Mouse (Mus musculus) stomach, embryonic 14.5 days (tissue): ENCODE results near the gene Abhd14a. TPM values are rescaled to one million over a fixed set of nuclear protein-coding genes. Genes with fewer than 3 reads are reported as not detected.

Experiments used
- ATAC-seq: fragments of 200-750 bp; cut with Nextera tagmentation; 2 replicates; pipeline ENCODE4 v1.8.0; 2017; ENCODE audit warnings: low read depth, moderate TSS enrichment; ENCODE audit not compliant: insufficient number of reproducible peaks, insufficient read depth, low FRiP score
- H3K27ac ChIP-seq: fragments of 300-500 bp; sonication (generic); 2 replicates; pipeline ENCODE4 v1.5.1; 2014; ENCODE audit warnings: mild to moderate bottlenecking, low read length, moderate library complexity, mixed read lengths
- H3K27me3 ChIP-seq: fragments of 300-500 bp; sonication (generic); 2 replicates; pipeline ENCODE4 v1.6.1; 2014; ENCODE audit warnings: low read length, control low read depth, mixed read lengths; ENCODE audit not compliant: control insufficient read depth, insufficient read depth
- H3K36me3 ChIP-seq: fragments of 300-500 bp; sonication (generic); 2 replicates; pipeline ENCODE4 v1.6.1; 2014; ENCODE audit warnings: mild to moderate bottlenecking, control low read depth, low read length, moderate library complexity, mixed read lengths; ENCODE audit not compliant: control insufficient read depth, insufficient read depth
- H3K4me1 ChIP-seq: fragments of 300-500 bp; sonication (generic); 2 replicates; pipeline ENCODE4 v1.6.1; 2014; ENCODE audit warnings: low read length, control low read depth, mixed read lengths; ENCODE audit not compliant: control insufficient read depth, insufficient read depth
- H3K4me2 ChIP-seq: fragments of 300-500 bp; sonication (generic); replicated peaks from 2 replicates; pipeline ENCODE4 v1.6.1; 2014; ENCODE audit warnings: low read depth, low read length, control low read depth
- H3K4me3 ChIP-seq: fragments of 300-500 bp; sonication (generic); 2 replicates; pipeline ENCODE4 v1.5.1; 2014; ENCODE audit warnings: low read depth, low read length, control low read depth
- H3K9ac ChIP-seq: fragments of 300-500 bp; sonication (generic); replicated peaks from 2 replicates; pipeline ENCODE4 v1.6.1; 2014; ENCODE audit warnings: low read depth, mild to moderate bottlenecking, control low read depth, low read length, moderate library complexity, mixed read lengths
- H3K9me3 ChIP-seq: fragments of 300-500 bp; sonication (generic); 2 replicates; pipeline ENCODE4 v1.6.1; 2016; ENCODE audit warnings: low read depth, low read length, control low read depth; ENCODE audit not compliant: control insufficient read depth
- WGBS: fragments of 180-500 bp; shearing (Covaris S2); extraction: QIAGEN DNeasy Blood & Tissue Kit; methylation state at CpG from one replicate; pipeline ENCODE4 v1.1.7; 2014; 5-methylcytosine and 5-hydroxymethylcytosine counted together
- polyA plus RNA-seq: library from polyadenylated mRNA; unstranded; fragments of >200 nt; fragmentation: Nextera tagmentation; extraction: Ambion mirVana; gene quantifications from 2 replicates; pipeline ENCODE4 v1.2.1, GENCODE M21; 2014

Gene Abhd14a
- polyA plus RNA-seq, 1 experiment from 2014 or later = 57.1 TPM

GRCm38 (mm10) chr9:106473081-106473752 is 25.7 kb upstream of the Abhd14a start:
- 88% methylated on average over 16 of the region's 16 CpGs for WGBS
- Histone ChIP-seq H3K9ac (no peak overlapping the region), H3K9me3 (no peaks in the 10 kb centered on the region), H3K27ac (no peak overlapping the region), H3K4me2 (no peak overlapping the region), H3K27me3 (no peaks in the 10 kb centered on the region), H3K36me3 (no peaks in the 10 kb centered on the region), H3K4me3 (no peak overlapping the region), H3K4me1 (peaks cover 26% of the 10 kb centered on the region)
- no peak for ATAC-seq

GRCm38 (mm10) chr9:106472321-106472720 is 24.8 kb upstream of the Abhd14a start:
- no peak overlapping the region for H3K9ac ChIP-seq
- no peaks in the 10 kb centered on the region for H3K36me3 ChIP-seq
- no peak for ATAC-seq
- no peak overlapping the region for H3K4me2 ChIP-seq
- 66% methylated on average over 4 of the region's 4 CpGs for WGBS
- H3K27me3 ChIP-seq = no peaks in the 10 kb centered on the region
- peaks cover 21% of the 10 kb centered on the region for H3K4me1 ChIP-seq
- no peaks in the 10 kb centered on the region for H3K9me3 ChIP-seq
- H3K4me3 ChIP-seq = no peak overlapping the region
- H3K27ac ChIP-seq = no peak overlapping the region

- Histone ChIP-seq H3K9me3 (no peaks in the 10 kb centered on the region), H3K27me3 (no peaks in the 10 kb centered on the region), H3K9ac (no peak overlapping the region), H3K4me2 (0 out of 2 replicates have a peak overlapping the region, but pooled peaks have one; percentile 8), H3K27ac (no peak overlapping the region), H3K4me3 (no peak overlapping the region), H3K36me3 (no peaks in the 10 kb centered on the region), H3K4me1 (peaks cover 21% of the 10 kb centered on the region)
- ATAC-seq = no peak
- WGBS = 20% methylated on average over 5 of the region's 5 CpGs
Observed at GRCm38 (mm10) chr9:106471892-106472291, 24.4 kb upstream of the Abhd14a start.

- Histone ChIP-seq H3K4me3 (no peak overlapping the region), H3K9me3 (no peaks in the 10 kb centered on the region), H3K36me3 (no peaks in the 10 kb centered on the region), H3K27me3 (no peaks in the 10 kb centered on the region), H3K9ac (no peak overlapping the region), H3K4me2 (0 out of 2 replicates have a peak overlapping the region, but pooled peaks have one; percentile 8), H3K27ac (no peak overlapping the region), H3K4me1 (peaks cover 21% of the 10 kb centered on the region)
- WGBS = 67% methylated on average over 14 of the region's 14 CpGs
- ATAC-seq = no peak
Observed at GRCm38 (mm10) chr9:106470991-106471750, 23.7 kb upstream of the Abhd14a start.

GRCm38 (mm10) chr9:106469776-106470175 is 22.3 kb upstream of the Abhd14a start:
- no peak overlapping the region for H3K4me2 ChIP-seq
- peaks cover 16% of the 10 kb centered on the region for H3K4me1 ChIP-seq
- H3K27ac ChIP-seq = no peak overlapping the region
- H3K9ac ChIP-seq = no peak overlapping the region
- ATAC-seq = no peak
- no peaks in the 10 kb centered on the region for H3K9me3 ChIP-seq
- WGBS = 68% methylated on average over 9 of the region's 9 CpGs
- H3K4me3 ChIP-seq = no peak overlapping the region
- H3K27me3 ChIP-seq = no peaks in the 10 kb centered on the region
- no peaks in the 10 kb centered on the region for H3K36me3 ChIP-seq

GRCm38 (mm10) chr9:106469317-106469716 is 21.8 kb upstream of the Abhd14a start:
- no peak overlapping the region for H3K9ac ChIP-seq
- H3K4me2 ChIP-seq = no peak overlapping the region
- ATAC-seq = no peak
- no peaks in the 10 kb centered on the region for H3K36me3 ChIP-seq
- H3K4me1 ChIP-seq = peaks cover 16% of the 10 kb centered on the region
- no peak overlapping the region for H3K4me3 ChIP-seq
- no peak overlapping the region for H3K27ac ChIP-seq
- WGBS = 72% methylated on average over 6 of the region's 6 CpGs
- no peaks in the 10 kb centered on the region for H3K27me3 ChIP-seq
- H3K9me3 ChIP-seq = no peaks in the 10 kb centered on the region

GRCm38 (mm10) chr9:106467746-106468145 is 20.3 kb upstream of the Abhd14a start:
- Histone ChIP-seq H3K9me3 (no peaks in the 10 kb centered on the region), H3K36me3 (peaks cover 8% of the 10 kb centered on the region), H3K27me3 (no peaks in the 10 kb centered on the region), H3K4me3 (no peak overlapping the region), H3K4me1 (peaks cover 14% of the 10 kb centered on the region), H3K4me2 (no peak overlapping the region), H3K27ac (no peak overlapping the region), H3K9ac (no peak overlapping the region)
- 91% methylated on average over 7 of the region's 7 CpGs for WGBS
- no peak for ATAC-seq

GRCm38 (mm10) chr9:106466721-106467120 is 19.2 kb upstream of the Abhd14a start:
- H3K9ac ChIP-seq = no peak overlapping the region
- H3K4me3 ChIP-seq = no peak overlapping the region
- no peak overlapping the region for H3K27ac ChIP-seq
- 83% methylated on average over 6 of the region's 6 CpGs for WGBS
- no peak for ATAC-seq
- no peak overlapping the region for H3K4me2 ChIP-seq
- no peaks in the 10 kb centered on the region for H3K9me3 ChIP-seq
- peaks cover 17% of the 10 kb centered on the region for H3K36me3 ChIP-seq
- peaks cover 7% of the 10 kb centered on the region for H3K4me1 ChIP-seq
- H3K27me3 ChIP-seq = no peaks in the 10 kb centered on the region
